Mouse (Mus musculus): ENCODE measurements around the gene Nr2c2.
"Not testable (repeated sequence)": the region's sequence is repeated elsewhere in the genome, so short reads cannot be mapped to it uniquely, and the experiment has no call there.

The Nr2c2 gene

DNA sequence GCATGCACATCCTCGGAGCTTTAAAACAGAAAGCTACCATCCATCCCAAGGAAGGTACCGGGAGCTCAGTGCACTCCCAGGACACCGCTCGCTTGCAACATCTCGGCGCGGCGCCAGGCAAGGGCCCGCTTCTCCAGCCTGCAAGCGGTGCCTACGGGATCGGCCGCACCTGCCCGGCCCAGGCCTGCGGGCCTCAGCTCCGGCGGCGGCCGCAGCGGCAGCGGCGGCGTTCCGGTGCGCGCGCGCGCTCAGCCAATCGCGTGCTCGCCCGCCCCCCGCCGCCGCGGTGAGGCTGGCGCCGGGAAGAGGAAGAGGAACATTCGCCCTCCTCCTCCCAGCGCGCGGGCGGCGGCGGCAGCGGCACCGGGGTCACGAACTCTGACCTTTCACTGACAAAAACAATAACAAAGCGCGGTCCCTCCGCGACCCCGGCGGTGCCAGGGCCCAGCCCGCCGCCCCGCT lies at the start of gene Nr2c2:
Nr2c2 (plus strand) TSS at position 261 of the 462 bp plus-strand sequence.
- peak; percentile 84 to 87 for DNase-seq (ENCODE audit: low spot score in 2 of 2)

- no peak for DNase-seq (ENCODE audit: low spot score in 2 of 2)
Measured at GRCm38 (mm10) chr6:92042055-92042454, 49.1 kb upstream of the Nr2c2 start.

DNA sequence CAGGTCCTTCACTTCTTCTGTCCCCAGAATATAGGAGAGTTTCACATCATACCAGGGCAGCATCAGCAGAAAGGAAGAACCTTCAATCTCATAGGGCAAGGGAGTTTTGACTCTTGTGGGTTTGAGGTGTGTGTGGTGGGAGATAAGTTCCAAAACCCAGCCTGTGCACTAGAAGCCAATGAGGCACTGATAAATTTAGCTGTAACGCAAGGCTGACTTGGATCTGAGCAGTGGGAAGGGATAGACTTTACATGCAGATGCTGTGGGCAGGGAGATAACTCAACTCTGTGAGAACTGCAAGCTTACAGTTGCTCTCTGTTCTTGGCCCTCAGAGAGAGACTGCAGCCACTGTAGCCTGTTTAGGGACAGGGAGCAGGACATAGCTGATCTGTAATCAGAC lies 48.3 kb upstream of the Nr2c2 start:
- no peak for DNase-seq (ENCODE audit: low spot score in 2 of 2)

DNA sequence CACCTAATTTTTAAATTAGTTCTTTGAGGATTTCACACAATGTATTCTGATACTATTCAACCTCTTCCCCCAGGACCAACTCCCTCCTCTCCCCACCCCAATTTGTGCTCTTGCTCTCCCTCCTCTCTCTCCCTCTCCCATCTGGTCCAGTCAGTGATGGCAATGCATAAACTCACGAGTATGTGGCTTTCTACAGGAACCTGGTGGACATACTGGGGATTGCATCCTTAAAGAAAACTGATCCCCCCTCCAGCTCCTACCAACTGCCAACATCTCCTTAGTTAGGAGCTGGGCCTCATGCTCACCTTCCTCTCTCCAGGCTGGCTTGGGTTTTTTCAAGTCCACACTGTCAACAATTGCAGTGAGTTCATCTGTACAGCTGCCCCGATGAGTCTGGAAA lies 33.4 kb upstream of the Nr2c2 start:
- no peak for DNase-seq (ENCODE audit: low spot score in 2 of 2)

- no peak for DNase-seq (ENCODE audit: low spot score in 2 of 2)
Measured at GRCm38 (mm10) chr6:92061725-92062124, 29.5 kb upstream of the Nr2c2 start.

GRCm38 (mm10) chr6:92063452-92063851 lies 27.7 kb upstream of the Nr2c2 start:
- no peak for DNase-seq (ENCODE audit: low spot score in 2 of 2)

- no peak for DNase-seq (ENCODE audit: low spot score in 2 of 2)
Measured at GRCm38 (mm10) chr6:92064101-92064500, 27.1 kb upstream of the Nr2c2 start.

GRCm38 (mm10) chr6:92065721-92066496 lies 25.3 kb upstream of the Nr2c2 start:
- peak; percentile 12 to 50 for DNase-seq (ENCODE audit: low spot score in 2 of 2)

GRCm38 (mm10) chr6:92067146-92067790 lies 23.9 kb upstream of the Nr2c2 start:
- DNase-seq (ENCODE audit: low spot score in 2 of 2): peak; percentile 22 to 62

DNA sequence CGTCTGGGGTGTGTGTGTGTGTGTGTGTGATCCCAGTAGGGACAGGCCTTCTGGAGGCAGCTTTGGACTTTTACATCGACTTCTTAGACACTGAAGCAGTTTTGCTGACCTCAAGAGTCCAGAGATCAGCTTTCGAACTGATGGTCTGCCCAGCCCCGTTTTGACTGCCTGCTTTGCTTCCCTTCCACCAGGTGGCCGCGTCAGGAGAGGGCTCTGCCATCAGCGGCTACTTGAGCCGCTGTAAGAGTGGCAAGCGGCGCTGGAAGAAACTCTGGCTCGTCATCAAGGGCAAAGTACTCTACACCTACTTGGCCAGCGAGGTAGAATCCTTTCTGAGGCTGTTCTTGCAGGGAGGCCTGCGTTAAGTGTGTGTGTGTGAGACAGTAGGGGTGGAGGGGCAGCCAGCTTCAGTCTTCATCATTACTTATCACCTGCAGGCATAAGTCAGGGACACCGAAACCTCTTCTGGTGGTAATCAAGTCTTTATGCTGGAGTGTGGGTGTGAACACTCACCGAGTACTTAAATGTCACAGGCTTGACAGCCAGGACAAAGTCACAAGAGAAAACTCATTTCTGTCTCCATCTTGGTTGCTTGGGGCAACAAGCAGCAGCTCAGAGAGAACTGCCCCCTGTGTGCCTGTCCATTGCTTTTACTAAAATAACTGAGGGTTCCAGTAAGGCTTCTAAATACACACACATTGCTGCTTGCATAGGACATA lies 19.9 kb upstream of the Nr2c2 start:
- DNase-seq (ENCODE audit: low spot score in 2 of 2): no peak

DNA sequence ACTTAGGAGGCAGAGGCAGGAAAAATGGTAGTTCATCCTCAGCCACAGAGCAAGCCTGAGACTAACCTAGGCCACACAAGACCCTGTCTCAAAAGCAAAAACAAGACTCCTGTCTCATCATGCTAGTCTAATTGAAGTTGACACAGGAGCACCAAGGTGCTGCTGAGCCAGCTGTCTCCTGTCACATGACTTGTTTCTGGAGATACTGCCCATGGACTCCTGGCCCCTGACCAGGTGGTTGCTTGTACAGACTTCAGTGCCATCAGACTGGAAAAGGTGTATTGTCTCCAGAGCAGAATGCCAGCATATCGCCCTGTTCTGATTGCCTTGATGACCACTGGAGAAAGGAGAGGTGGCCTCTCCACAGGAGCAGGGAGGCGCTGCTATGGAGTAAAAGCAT lies 10.5 kb upstream of the Nr2c2 start:
- no peak for DNase-seq (ENCODE audit: low spot score in 2 of 2)

GRCm38 (mm10) chr6:92082756-92083155 lies 8.4 kb upstream of the Nr2c2 start:
- no peak for DNase-seq (ENCODE audit: low spot score in 2 of 2)

DNA sequence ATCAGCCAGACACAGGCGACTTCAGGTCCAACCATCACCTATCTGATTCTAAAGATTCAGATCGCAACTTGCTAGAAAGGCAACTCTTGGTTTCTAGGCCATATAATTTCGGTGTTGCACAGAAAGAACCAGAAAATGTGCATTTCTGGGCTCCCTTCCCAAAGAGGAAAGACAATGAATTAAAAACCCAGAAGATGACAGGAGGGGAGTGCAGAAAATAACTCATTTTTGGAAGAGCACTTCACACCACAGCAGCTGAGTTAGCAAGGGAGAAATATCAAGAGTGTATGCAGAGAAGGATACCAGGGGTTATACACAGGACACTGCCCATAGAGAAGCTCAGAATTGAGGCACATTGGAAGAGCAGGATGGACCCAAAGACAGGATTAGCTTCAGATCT lies 6.3 kb upstream of the Nr2c2 start:
- no peak for DNase-seq (ENCODE audit: low spot score in 2 of 2)

DNA sequence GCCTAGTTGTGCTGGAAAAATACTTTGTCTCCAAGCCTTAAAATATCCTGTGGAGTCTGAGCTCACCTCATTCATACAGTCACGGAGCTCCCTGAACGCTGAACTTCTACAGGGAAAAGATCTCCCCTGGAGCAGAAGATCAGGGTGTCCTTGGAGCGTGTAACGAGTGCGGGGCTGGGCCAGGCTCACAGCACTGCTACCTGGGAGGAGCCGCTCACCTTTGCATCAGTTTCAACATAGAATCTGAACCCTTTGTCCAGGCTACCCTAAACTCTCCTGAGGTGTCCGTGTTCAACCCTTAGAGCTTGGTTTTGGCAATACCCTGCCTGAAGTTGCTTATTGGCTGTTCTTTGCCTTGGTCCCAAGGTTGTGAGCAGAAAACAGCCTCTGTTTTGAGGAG lies 2.0 kb upstream of the Nr2c2 start:
- not testable (repeated sequence) for DNase-seq (ENCODE audit: low spot score in 2 of 2)

DNA sequence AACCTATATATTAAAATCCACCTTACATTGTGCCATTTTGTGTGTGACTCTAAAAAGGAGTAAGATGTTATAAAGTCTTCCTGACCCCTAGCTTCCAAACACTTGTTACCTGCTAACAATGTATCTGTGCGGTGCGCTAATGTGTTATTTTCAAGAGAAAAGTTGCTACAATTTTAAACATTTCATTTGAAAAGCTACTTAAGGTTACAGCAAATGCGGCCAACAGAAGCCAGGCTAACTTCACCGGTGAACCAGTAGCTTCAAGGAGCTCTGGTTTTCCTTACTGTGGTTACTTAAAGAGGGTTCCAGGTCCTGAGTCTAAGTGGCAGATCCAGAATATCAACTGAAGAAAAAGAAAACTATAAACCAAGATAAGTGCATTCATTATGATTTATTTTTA lies 1.2 kb upstream of the Nr2c2 start:
- DNase-seq (ENCODE audit: low spot score in 2 of 2): no peak

DNA sequence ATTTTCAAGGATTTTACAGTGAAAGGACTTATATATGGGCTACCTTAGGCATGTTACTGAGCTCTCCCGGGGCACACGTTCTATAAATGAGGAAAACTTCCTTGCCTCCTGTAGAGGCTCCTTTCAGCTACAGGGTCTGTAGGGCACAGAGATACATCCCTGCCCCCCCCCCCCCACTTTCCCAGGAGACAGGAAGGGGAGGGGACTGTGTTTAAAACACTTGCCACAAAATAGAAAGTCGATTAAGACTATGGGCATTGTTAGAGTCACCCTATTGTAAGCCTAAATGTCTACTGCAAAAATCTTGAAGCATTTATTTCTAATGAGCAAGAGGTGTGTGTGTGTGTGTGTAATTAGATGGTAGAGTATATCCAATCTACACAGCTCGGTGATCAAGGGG lies 693 bp upstream of the Nr2c2 start:
- DNase-seq (ENCODE audit: low spot score in 2 of 2): no peak

GRCm38 (mm10) chr6:92091767-92092489 lies 738 bp downstream of the Nr2c2 start:
- DNase-seq (ENCODE audit: low spot score in 2 of 2): peak; percentile 100

- DNase-seq (ENCODE audit: low spot score in 2 of 2): no peak
Measured at GRCm38 (mm10) chr6:92092737-92093136, 1.5 kb downstream of the Nr2c2 start.

- DNase-seq (ENCODE audit: low spot score in 2 of 2): no peak
Measured at GRCm38 (mm10) chr6:92093869-92094268, 2.7 kb downstream of the Nr2c2 start.

- DNase-seq (ENCODE audit: low spot score in 2 of 2): no peak
Measured at GRCm38 (mm10) chr6:92100679-92101360, 9.6 kb downstream of the Nr2c2 start.

DNA sequence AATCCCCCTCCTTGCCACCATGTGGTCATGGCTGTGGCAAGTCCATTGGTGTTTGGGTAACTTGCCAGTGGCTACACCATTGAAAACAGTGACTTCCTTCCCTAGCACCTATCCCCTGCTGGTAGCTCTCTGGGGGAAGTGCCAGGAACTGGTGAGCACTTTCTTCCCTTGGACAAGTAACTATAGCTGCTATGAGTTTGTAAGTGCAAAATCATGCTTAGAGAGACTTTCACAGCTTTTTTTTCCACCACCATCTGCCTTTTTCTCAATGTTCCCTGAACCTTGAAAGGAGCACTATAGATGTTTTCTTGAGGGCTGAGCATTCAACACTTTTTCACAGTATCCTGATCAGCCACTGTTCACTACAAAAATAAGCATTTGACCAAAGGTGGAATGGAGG lies 33.4 kb downstream of the Nr2c2 start:
- DNase-seq (ENCODE audit: low spot score in 2 of 2): no peak

Measured in thymus, postnatal 10 days (tissue).